Comparison of ENCODE assay signal across 25 mouse cellular contexts in genomic region chr11:61228406-61228805, GRCm38 (mm10). TPM values are rescaled to one million over a fixed set of nuclear protein-coding genes. Genes with fewer than 3 reads are reported as not detected.
DNase-seq lines count a peak whose midpoint lies in the region; TF ChIP-seq lines count a peak whose summit lies in the region.
"Had no signal": no experiment of that assay in that cellular context is flagged by ENCODE, and none has a peak within 500 bp of the region (broad histone marks: within the 10 kb centered on the region; RNA-seq: fewer than 3 reads in every experiment).

No protein-coding gene starts in this region.

- H3K36me3 ChIP-seq in kidney, adult 2 months (ENCODE audit: control insufficient read depth, insufficient read depth, low read length) = no peaks in the 10 kb centered on the region
- H3K36me3 ChIP-seq: embryonic facial prominence, embryonic 12.5 days; G1E had no signal

- peak; percentile 51 for DNase-seq in cerebellum, adult 11-12 months
- no peak for DNase-seq in cerebellum, postnatal 4 days (ENCODE audit: low spot score in 2 of 2)
- DNase-seq in 3T3-L1 (ENCODE audit: low read depth, low spot score) = peak; percentile 70
- peak; percentile 56 for DNase-seq in cerebellum, adult 9-10 months
- peak; percentile 46 for DNase-seq in lung, postnatal 10 days
- no peak for DNase-seq in kidney, adult 2 months
- DNase-seq in frontal cortex, postnatal 25 days (ENCODE audit: low spot score in 2 of 2) = no peak
- no peak for DNase-seq in T-cell, adult 2 months (ENCODE audit: low spot score)
- DNase-seq: adrenal gland, adult 2 months; gastrocnemius, postnatal 14 days; kidney, postnatal 36 days; liver; liver, postnatal 0 days; midbrain, embryonic 14.5 days; right cerebral cortex, postnatal 25 days; thymus, adult 18-20 months had no signal

- no peak for TF ChIP-seq CTCF in kidney, adult 2 months (conservative IDR thresholded peaks at IDR 0.05; ENCODE audit: insufficient read depth, insufficient read length, low read depth, low read length)

- 75% methylated on average over 3 of the region's 3 CpGs for WGBS in kidney, adult 2 months

- no peak overlapping the region for H3K27ac ChIP-seq in kidney, adult 2 months (ENCODE audit: insufficient read depth, low read depth, low read length)
- H3K27ac ChIP-seq: embryonic facial prominence, embryonic 12.5 days; forebrain, embryonic 13.5 days had no signal

- no peaks in the 10 kb centered on the region for H3K27me3 ChIP-seq in kidney, adult 2 months (replicated peaks; ENCODE audit: control insufficient read depth, insufficient read depth, low read length)
- H3K27me3 ChIP-seq: embryonic facial prominence, embryonic 12.5 days had no signal

- no peak overlapping the region for H3K4me3 ChIP-seq in kidney, adult 2 months (ENCODE audit: insufficient read depth, low read depth, low read length)
- H3K4me3 ChIP-seq: embryonic facial prominence, embryonic 12.5 days; erythroblast, embryonic 14.5 days; forebrain, embryonic 13.5 days; left cerebral cortex, adult 2 months; myocyte had no signal

- no peak for TF ChIP-seq POLR2A in kidney, adult 2 months (IDR thresholded peaks at IDR 0.05; ENCODE audit: low read depth, low read length)

- H3K4me1 ChIP-seq in kidney, adult 2 months (ENCODE audit: control insufficient read depth, insufficient read depth, low read length) = peaks cover 2% of the 10 kb centered on the region; the same call in 1 of the 2 replicates
- H3K4me1 ChIP-seq: embryonic facial prominence, embryonic 12.5 days; forebrain, embryonic 13.5 days had no signal

RNA-seq across cellular contexts. Expression of gene Aldh3a1, which starts 21.1 kb away (rescaled TPM):
- 1.1 and 1.3 TPM in 2 replicates for polyA plus RNA-seq in kidney, adult 2 months (2012; rRNA removed)
- polyA plus RNA-seq: erythroblast, embryonic 14.5 days; forebrain, embryonic 13.5 days; G1E; kidney, embryonic 14.5 days; neural tube, embryonic 14.5 days; stomach, embryonic 14.5 days had no signal

RNA-seq across cellular contexts. Expression of gene Aldh3a2, which starts 38.9 kb away (rescaled TPM):
- polyA plus RNA-seq in kidney, adult 2 months (2012; rRNA removed) = 106 and 112 TPM in 2 replicates
- polyA plus RNA-seq: erythroblast, embryonic 14.5 days had no signal

RNA-seq across cellular contexts. Expression of gene Usp22, which starts 53.6 kb away (rescaled TPM):
- polyA plus RNA-seq in kidney, adult 2 months (2012; rRNA removed) = 29.2 and 31.1 TPM in 2 replicates

Comparison
In these comparisons a context has a peak if more than half of its experiments do, and no peak if none do; other contexts are left out.
1. DNase-seq: peak in cerebellum, adult 11-12 months (single experiment), 3T3-L1 (single experiment), cerebellum, adult 9-10 months (single experiment) and lung, postnatal 10 days (single experiment); none in cerebellum, postnatal 4 days (0 of 2), kidney, adult 2 months (single experiment), frontal cortex, postnatal 25 days (0 of 2) and T-cell, adult 2 months (single experiment).